Mouse (Mus musculus): ENCODE measurements around the gene Ift140.

Gene Ift140

DNA sequence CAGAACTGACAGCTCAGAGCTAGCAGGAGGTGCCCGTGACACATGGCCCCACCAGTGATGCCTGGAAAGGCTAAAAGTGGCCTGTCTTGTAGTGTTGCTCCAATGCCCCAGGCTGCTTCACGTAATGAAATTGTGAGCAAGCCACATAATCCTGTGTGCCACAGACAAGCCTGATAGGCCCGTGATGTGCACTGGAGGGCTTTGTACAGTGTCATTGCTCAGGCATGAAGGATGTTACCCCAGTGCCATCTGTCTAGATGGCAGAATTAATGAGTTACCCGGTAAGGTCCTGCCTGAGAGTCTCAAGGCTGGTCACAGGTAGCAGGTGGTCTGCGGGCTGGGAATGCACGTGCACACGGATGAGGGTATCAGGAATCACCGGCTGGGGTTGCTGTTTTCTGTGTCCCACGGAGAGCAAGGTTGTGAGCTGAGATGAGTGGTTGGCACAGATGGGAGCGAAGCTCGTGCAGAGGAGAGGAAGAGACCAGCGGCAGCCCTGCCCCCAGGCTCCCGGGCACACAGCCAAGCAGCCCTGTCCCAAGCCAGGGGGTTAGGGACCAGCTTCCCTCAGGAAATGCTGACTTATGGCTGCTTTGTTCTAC, 62.0 kb downstream of the Ift140 start:
- DNase-seq: no peak

DNA sequence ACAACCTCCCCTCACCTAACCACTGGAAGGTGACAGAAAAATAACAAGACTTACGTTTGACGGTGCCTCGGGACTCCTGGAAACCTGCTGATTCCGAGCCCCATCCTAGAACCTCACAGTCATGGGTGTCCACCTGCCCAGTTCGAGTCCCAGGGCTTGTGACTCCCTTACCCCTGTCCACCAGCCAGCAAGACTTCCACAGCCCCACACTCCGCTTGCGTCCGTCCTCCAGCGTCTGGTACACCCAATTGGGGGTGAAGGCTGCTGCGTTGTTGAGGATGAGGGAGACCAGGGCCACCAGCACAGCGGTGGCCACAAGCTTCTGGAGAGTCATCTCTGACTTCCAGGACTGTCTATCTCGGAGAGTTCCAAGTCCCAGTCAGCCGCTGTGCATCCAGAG, 64.3 kb downstream of the Ift140 start:
- no peak for DNase-seq

GRCm38 (mm10) chr17:25080960-25081381, 65.1 kb downstream of the Ift140 start:
- DNase-seq: no peak

DNA sequence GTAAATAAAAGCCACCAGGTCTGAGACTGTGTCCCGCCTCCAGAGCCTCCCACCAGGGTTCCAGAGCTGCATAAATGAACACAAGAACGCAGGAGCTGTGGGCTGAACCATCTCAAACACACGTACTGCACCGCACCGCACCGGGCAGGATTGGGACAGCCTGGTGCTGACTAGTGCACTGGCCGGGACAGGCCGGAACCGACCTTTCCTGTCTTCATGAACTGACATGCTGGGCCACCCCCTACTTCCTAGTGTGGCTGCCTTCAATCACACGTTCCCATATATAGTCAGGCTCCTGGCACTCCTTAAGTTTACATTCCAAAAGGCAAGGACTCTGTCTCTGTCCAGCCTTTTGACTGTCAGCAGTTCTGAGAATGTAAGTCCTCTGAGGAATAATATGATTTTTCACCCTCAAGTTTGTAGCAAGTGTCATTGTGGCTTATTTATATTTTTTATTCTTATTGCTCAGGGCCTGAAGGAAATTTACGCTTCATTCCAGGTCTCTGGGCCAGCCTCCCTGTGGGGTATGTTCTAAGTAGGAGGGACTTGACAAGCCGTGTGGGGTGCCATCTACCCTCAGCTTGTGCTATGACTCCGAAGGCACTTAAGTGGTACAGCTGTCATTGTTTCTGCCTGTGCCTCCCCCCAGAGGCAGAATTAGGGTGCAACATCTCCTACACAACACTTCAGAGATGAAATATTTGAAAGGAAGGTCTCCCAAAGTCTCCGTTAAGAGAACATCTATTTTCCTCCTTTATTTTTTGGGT, 66.4 kb downstream of the Ift140 start:
- DNase-seq: no peak

DNA sequence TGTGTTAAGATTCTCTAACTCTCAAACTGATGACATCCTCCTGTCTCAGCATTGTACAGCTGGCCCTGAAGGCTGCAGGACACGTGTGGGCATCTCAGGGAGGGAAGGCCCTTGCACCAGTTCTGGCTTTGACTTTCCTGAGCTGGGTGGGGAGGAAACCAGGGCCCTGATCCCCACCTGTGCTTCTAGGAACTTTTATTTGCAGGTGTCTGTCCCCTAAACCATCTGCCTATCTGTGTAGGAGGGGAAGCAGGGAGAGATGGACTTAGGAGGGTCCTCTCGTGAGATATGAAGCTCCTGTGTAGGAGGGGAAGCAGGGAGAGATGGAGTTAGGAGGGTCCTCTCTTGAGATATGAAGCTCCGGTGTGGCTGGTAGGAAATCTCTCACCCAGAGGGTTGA, 67.0 kb downstream of the Ift140 start:
- DNase-seq: no peak

DNA sequence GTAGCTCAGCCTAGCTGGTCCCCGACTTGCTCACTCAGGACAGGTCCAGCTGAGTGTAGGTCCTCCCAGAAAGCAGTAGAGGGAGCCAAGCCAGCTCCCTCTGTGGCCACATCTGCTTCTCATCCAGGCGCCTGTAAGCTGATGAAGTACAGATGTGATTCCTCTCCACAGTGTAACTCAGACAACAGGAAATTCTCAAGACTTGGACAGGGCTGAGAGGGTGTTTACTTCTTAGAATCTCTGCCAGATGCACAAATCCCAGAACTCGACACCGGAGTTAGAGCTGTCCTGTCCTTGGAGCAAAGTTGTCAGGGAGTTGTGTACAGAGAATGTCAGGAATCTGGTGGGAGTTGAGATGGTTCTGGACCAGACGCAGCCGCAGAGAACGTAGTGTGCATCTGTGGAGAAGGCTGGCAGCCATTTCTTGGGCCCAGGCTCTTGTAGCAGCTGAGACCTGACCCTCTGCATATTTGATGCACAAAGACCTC, 67.6 kb downstream of the Ift140 start, which contains the start of gene Tmem204:
Tmem204 (minus strand) TSS at position 148 of the 488 bp plus-strand sequence.
- DNase-seq: no peak

DNA sequence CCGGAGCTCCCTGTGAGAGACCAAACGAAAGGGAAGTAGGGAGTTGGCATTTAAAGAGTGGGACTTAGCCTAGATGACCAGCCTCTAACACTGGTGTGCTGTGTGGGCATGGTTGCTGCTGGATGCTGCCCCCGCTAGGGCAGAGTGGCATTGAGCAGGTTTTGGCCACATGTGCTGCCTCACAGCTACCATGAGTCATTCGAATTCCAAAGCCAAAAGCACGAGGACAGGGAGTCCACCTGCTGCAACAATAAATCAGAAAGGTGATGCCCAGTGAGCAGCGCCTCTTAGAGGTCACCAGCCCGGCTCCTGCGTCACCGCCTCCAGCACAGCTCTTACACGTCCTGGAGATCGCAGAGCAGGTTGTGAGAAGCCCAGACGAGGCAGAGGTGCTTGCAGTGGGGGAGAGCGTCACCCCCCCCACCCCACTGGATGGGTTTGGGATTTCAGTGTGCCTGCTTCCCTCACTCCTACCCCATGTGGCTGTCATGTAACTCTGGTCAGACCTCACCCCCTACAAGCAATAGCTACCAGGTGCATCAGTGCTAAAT, 69.0 kb downstream of the Ift140 start:
- DNase-seq: no peak

GRCm38 (mm10) chr17:25086724-25087123, 70.8 kb downstream of the Ift140 start:
- DNase-seq: no peak

DNA sequence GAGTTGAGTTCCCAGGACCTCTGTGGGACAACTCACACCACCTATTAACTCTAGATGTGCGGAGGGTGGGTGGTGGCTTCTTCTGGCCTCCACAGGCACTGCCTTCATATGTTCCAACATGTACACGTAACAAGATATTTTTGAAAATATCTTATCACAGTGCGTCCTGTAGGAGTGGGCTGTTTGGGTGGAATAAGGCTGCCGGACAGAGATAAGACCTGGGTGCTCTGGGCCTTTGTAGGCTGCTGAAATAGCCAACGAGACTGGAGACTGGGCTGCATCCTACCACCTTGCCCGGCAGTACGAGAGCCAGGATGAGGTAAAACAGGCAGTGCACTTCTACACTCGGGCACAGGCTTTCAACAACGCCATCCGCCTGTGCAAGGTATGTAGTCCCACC, 73.3 kb downstream of the Ift140 start:
- DNase-seq: no peak

DNA sequence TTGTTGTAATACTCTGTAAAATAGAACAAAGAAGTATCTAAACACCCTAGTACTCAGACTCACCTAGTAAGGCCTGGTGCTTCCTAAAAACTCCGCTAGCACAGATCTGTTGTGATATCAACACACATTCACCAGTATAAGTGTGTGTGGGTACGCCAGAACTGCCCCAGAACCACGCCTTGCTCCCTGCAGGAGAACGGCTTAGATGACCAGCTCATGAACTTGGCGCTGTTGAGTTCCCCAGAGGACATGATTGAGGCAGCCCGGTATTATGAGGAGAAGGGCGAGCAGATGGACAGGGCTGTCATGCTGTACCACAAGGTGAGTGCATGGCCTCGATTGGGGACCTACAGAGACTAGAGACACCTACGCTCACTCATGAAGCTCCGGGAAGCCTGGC, 74.6 kb downstream of the Ift140 start:
- no peak for DNase-seq

DNA sequence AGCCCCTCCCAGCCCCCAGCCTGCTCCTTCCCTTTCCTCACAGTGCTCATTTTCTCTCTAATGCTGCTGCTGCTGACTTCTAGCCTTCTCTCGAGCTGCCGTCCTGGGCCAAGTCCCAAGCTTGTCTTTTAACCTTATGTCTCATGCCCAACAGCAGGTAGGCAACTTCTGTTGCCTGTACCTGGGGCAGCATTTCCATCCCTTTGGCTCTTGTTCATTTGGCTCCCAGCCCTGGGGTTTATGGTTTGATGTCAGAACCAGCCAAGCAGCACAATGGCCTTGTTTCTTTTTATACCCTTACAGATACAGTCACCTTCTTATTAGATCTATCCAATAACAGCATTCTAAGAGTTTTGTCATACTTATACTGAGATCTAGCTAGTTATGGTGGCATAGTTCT, 80.3 kb downstream of the Ift140 start:
- DNase-seq: no peak

DNA sequence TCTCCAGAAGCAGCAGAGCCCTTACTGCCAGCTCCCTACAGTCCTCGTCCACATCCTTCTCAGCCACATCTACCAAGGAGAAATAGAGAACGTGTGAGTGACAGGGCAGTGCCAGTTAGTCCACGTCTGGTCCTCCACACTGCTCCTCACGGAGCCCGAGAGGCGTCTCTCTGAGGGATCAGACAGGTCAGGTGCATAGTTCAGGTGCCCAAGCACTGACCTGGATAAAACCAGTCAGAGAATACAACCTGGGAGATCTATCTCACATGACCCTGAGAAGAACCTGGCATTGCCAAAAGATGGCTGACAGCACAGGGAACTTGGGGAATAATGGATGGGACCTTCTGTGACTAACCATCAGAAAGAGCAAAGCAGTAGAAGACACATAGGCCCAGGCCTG, 84.2 kb downstream of the Ift140 start:
- no peak for DNase-seq

DNA sequence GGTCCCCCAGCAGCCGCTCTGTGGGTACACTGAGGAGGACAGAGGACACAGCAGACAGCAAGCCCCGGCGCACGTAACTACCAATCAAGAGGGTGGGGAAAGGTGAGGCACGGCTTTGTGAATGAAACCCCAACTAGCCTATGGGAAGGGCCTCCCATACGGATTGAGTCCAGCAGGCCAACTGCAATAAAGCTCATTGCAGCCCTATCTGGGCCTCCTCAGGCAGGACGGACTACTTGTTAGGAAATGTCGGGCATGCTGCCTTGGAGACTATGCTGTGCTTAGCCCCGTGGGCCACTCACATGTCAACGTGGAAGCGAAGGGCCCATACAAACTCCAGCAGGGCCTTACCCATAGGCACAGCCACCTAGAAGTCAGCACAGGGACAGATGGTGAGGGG, 85.5 kb downstream of the Ift140 start:
- no peak for DNase-seq

- DNase-seq: no peak
Observed at GRCm38 (mm10) chr17:25107786-25108185, 91.9 kb downstream of the Ift140 start.

GRCm38 (mm10) chr17:25109578-25109977, 93.7 kb downstream of the Ift140 start:
- DNase-seq: no peak

DNA sequence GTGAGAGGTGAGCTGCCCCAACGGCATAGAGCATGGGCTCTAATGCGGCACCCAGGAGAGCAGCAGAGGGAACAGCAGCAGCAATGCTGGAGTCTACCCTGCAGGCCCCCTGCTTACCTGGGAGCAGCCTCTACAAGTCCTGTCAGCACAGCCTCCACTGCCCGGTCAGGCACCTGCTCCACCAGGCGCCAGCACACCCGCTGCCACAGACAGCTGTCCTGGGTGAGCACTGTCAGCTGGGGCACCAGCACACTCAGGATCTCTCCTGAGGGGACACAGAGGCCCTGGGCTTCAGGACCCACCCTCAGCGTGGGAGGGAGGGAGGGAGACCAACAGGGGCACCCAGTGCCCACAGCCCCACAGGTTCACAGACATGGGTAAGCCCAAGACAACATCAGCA, 94.7 kb downstream of the Ift140 start:
- no peak for DNase-seq

- no peak for DNase-seq
Observed at GRCm38 (mm10) chr17:25111220-25111619, 95.3 kb downstream of the Ift140 start.

DNA sequence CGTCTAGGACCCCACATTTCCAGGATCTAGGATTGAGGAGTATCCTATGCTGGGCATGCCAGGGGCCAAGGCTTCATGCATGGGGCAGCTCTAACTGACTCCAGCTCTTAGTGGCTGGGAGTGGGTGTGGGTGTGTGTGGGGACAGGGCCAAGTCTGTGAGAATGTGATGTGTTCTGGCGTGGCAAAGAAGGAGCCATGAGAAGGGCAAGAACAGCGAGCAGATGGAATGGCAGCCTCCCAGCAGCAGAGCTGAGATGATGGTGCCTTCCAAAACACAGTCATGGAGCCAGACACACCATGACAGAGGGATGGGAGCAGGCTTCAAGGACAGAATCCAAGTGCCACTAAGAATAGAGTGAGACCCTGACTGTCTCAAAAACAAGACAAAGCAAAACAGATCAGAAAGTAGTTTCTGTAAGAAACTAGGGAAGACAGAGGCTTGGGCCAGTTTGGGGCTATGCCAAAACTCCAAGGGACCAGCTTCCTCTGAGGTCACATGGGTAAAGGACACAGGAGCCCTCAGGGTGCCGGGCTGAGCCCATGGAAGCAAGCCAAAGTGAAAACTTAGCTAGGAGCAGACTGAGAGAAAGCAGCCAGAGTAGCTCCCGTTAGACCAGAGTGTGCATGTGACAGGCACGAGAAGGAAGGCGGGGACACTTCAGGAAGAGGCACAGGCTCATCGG, 96.0 kb downstream of the Ift140 start:
- no peak for DNase-seq

DNA sequence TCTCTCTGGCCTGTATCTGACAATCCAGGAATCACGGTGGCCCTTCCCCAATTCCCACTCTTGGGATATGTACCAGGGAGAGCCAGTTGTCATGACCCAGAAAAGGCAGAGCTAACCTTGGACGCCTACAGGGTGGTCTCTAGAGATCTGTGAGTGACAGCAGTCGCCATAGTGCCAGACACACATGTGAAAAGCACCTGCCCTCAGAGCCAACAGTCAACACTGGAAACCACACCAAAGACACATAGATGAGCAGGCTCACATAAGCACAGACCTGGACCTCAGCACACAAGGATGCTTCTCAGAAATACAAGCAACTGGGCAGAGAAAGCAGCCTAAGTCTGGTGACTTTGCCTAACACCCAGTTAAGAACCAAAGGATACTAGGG, 96.5 kb downstream of the Ift140 start:
- no peak for DNase-seq

DNA sequence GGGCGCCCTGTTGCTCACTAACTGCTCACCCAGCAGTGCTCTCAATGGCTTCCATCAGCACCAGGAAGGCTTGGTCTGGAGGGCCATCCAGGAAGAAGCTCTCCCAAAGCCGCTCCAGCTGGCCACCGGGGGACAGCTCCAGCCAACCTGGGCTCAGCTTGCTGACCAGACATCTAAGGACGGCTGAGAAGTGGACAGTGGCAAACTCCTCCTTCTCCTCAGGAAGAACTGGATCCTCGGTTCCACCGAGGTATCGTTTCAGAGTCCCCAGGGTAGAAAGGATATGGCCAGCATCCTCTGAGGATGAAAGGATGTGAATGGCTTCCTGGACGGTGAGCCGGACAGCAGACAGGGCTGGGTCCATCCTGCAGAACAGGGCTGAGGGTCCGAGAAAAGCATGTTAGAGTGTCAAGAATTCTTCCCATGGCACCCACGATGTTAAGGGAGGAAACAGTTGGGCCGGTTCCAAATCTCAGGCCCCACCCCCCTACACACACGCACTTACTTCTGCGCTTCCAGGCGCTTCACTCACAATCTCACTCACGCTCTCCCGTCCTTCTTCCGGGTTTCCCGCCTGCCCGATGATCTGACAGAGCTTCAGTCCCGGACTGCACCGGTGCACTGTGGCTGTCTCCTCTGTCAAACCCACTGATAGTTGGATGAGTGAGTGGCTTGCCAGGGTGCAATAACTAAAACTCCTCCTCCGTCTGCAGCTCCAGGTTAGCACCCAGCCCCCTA, 99.2 kb downstream of the Ift140 start:
- DNase-seq: no peak

GRCm38 (mm10) chr17:25115664-25116432, 100.0 kb downstream of the Ift140 start, which contains the start of gene Telo2:
Telo2 (minus strand) TSS chr17:25115967.
- peak; percentile 91 for DNase-seq

- no peak for DNase-seq
Observed at GRCm38 (mm10) chr17:25117263-25117662, 101.4 kb downstream of the Ift140 start.
